Mouse (Mus musculus): ENCODE results near the gene Tshb.

The Tshb gene

GRCm38 (mm10) chr3:102782618-102783017 lies at the start of gene Tshb:
Gene Tshb, minus strand, starts transcription at chr3:102782718.
- DNase-seq (ENCODE audit: low spot score) = no peak

- peak; percentile 80 for DNase-seq (ENCODE audit: low spot score)
Measured at GRCm38 (mm10) chr3:102803937-102804336, 21.4 kb upstream of the Tshb start.

- no peak for DNase-seq (ENCODE audit: low spot score)
Measured at GRCm38 (mm10) chr3:102787369-102787768, 4.9 kb upstream of the Tshb start.

GRCm38 (mm10) chr3:102773018-102773417 lies 9.5 kb downstream of the Tshb start:
- DNase-seq (ENCODE audit: low spot score) = no peak

- DNase-seq (ENCODE audit: low spot score) = no peak
Measured at GRCm38 (mm10) chr3:102764850-102765249, 17.7 kb downstream of the Tshb start.

- DNase-seq (ENCODE audit: low spot score) = no peak
Measured at GRCm38 (mm10) chr3:102763713-102764400, 18.7 kb downstream of the Tshb start.

GRCm38 (mm10) chr3:102762388-102762787 lies 20.1 kb downstream of the Tshb start:
- DNase-seq (ENCODE audit: low spot score) = no peak

- no peak for DNase-seq (ENCODE audit: low spot score)
Measured at GRCm38 (mm10) chr3:102760236-102760635, 22.3 kb downstream of the Tshb start.

GRCm38 (mm10) chr3:102757019-102757418 lies 25.5 kb downstream of the Tshb start:
- DNase-seq (ENCODE audit: low spot score) = no peak

GRCm38 (mm10) chr3:102755801-102756200 lies 26.7 kb downstream of the Tshb start:
- DNase-seq (ENCODE audit: low spot score) = no peak

- DNase-seq (ENCODE audit: low spot score) = no peak
Measured at GRCm38 (mm10) chr3:102752457-102752856, 30.1 kb downstream of the Tshb start.

GRCm38 (mm10) chr3:102752053-102752452 lies 30.5 kb downstream of the Tshb start:
- no peak for DNase-seq (ENCODE audit: low spot score)

GRCm38 (mm10) chr3:102751536-102751935 lies 31.0 kb downstream of the Tshb start:
- no peak for DNase-seq (ENCODE audit: low spot score)

- no peak for DNase-seq (ENCODE audit: low spot score)
Measured at GRCm38 (mm10) chr3:102751136-102751535, 31.4 kb downstream of the Tshb start.

GRCm38 (mm10) chr3:102748686-102749085 lies 33.8 kb downstream of the Tshb start:
- no peak for DNase-seq (ENCODE audit: low spot score)

- no peak for DNase-seq (ENCODE audit: low spot score)
Measured at GRCm38 (mm10) chr3:102748038-102748437, 34.5 kb downstream of the Tshb start.

GRCm38 (mm10) chr3:102746174-102746573 lies 36.3 kb downstream of the Tshb start:
- DNase-seq (ENCODE audit: low spot score) = no peak

GRCm38 (mm10) chr3:102744657-102745056 lies 37.9 kb downstream of the Tshb start:
- DNase-seq (ENCODE audit: low spot score) = no peak

- DNase-seq (ENCODE audit: low spot score) = no peak
Measured at GRCm38 (mm10) chr3:102743781-102744471, 38.6 kb downstream of the Tshb start.

- DNase-seq (ENCODE audit: low spot score) = no peak
Measured at GRCm38 (mm10) chr3:102743202-102743601, 39.3 kb downstream of the Tshb start.

GRCm38 (mm10) chr3:102742725-102743124 lies 39.8 kb downstream of the Tshb start:
- no peak for DNase-seq (ENCODE audit: low spot score)

GRCm38 (mm10) chr3:102738926-102739325 lies 43.6 kb downstream of the Tshb start:
- DNase-seq (ENCODE audit: low spot score) = no peak

- no peak for DNase-seq (ENCODE audit: low spot score)
Measured at GRCm38 (mm10) chr3:102738161-102738901, 44.2 kb downstream of the Tshb start.

Measured in adipocyte (in vitro differentiated cells).